Mouse (Mus musculus) midbrain, embryonic 14.5 days (tissue): ENCODE results near the gene Ei24. TPM values are rescaled to one million over a fixed set of nuclear protein-coding genes. Genes with fewer than 3 reads are reported as not detected.

Experiments
- ATAC-seq: fragments of 200-750 bp; cut with Nextera tagmentation; 2 replicates; pipeline ENCODE4 v1.8.0; 2017; ENCODE audit warnings: moderate number of reproducible peaks, moderate library complexity; ENCODE audit not compliant: low FRiP score, low TSS enrichment
- DNase-seq: peaks from one replicate; pipeline ENCODE4 v3.0.0-alpha.2; 2015
- H3K27ac ChIP-seq: fragments of 300-500 bp; sonication (generic); replicated peaks from 2 replicates; pipeline ENCODE4 v1.5.1; 2014; ENCODE audit warnings: mild to moderate bottlenecking, low read depth, low read length, moderate library complexity
- H3K27me3 ChIP-seq: fragments of 300-500 bp; sonication (generic); 2 replicates; pipeline ENCODE4 v1.6.1; 2014; ENCODE audit warnings: low read length, control low read depth, mixed read lengths; ENCODE audit not compliant: control insufficient read depth, insufficient read depth
- H3K36me3 ChIP-seq: fragments of 300-500 bp; sonication (generic); 2 replicates; pipeline ENCODE4 v1.6.1; 2014; ENCODE audit warnings: low read length, control low read depth; ENCODE audit not compliant: control insufficient read depth, insufficient read depth
- H3K4me1 ChIP-seq: fragments of 300-500 bp; sonication (generic); 2 replicates; pipeline ENCODE4 v1.6.1; 2014; ENCODE audit warnings: mild to moderate bottlenecking, antibody characterized with exemption, low read length, control low read depth; ENCODE audit not compliant: control insufficient read depth, insufficient read depth
- H3K4me2 ChIP-seq: fragments of 300-500 bp; sonication (generic); 2 replicates; pipeline ENCODE4 v1.6.1; 2014; ENCODE audit warnings: mild to moderate bottlenecking, low read length, moderate library complexity
- H3K4me3 ChIP-seq: fragments of 300-500 bp; sonication (generic); replicated peaks from 2 replicates; pipeline ENCODE4 v1.5.1; 2014; ENCODE audit warnings: low read depth, low read length
- H3K9ac ChIP-seq: fragments of 300-500 bp; sonication (generic); replicated peaks from 2 replicates; pipeline ENCODE4 v1.6.1; 2014; ENCODE audit warnings: mild to moderate bottlenecking, low read length, moderate library complexity
- H3K9me3 ChIP-seq: fragments of 300-500 bp; sonication (generic); 2 replicates; pipeline ENCODE4 v1.6.1; 2016; ENCODE audit warnings: low read length, control low read depth, mixed read lengths; ENCODE audit not compliant: control insufficient read depth
- WGBS: fragments of 180-500 bp; shearing (Covaris S2); extraction: QIAGEN DNeasy Blood & Tissue Kit; methylation state at CpG from one replicate; pipeline ENCODE4 v1.1.7; 2014; 5-methylcytosine and 5-hydroxymethylcytosine counted together
- polyA plus RNA-seq: library from polyadenylated mRNA; unstranded; fragments of >200 nt; fragmentation: Nextera tagmentation; extraction: Ambion mirVana; gene quantifications from 2 replicates; pipeline ENCODE4 v1.2.1, GENCODE M21; 2014

The Ei24 gene
- polyA plus RNA-seq, 1 experiment from 2014 or later: 80.5 TPM

DNA sequence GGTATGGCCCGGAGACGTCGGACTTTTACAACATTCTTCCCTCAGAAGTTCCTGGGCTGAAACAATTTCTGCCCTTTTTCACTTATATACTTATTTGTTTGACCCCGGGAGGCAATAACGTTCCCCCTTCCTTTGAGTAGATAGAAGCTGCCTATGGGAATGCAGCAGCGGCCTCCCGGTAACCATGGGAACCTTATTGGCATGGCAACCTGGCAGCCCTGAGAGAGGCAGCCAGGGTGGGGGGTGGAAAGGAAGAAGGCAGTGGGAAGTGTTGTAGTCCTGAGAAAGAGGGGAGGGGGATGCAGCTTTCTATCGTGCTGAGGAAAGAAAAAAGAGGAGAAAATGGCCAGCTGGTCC, 24.4 kb upstream of the Ei24 start, which contains the start of gene Fez1:
TSS of gene Fez1 (plus strand) at position 221 of the 357 bp plus-strand sequence.
- H3K9ac ChIP-seq: peak within 1 kb of the TSS; percentile 54
- H3K4me2 ChIP-seq: peak within 1 kb of the TSS; percentile 72
- peaks cover 32% of the 10 kb centered on the region for H3K4me1 ChIP-seq
- under 1% methylated on average over 8 of the region's 8 CpGs for WGBS
- H3K9me3 ChIP-seq: no peaks in the 10 kb centered on the region
- H3K4me3 ChIP-seq: peak within 1 kb of the TSS; percentile 41
- DNase-seq: peak; percentile 97
- H3K27me3 ChIP-seq: no peaks in the 10 kb centered on the region
- H3K27ac ChIP-seq: peak within 1 kb of the TSS; percentile 99
- peak; percentile 97 for ATAC-seq
- no peaks in the 10 kb centered on the region for H3K36me3 ChIP-seq

DNA sequence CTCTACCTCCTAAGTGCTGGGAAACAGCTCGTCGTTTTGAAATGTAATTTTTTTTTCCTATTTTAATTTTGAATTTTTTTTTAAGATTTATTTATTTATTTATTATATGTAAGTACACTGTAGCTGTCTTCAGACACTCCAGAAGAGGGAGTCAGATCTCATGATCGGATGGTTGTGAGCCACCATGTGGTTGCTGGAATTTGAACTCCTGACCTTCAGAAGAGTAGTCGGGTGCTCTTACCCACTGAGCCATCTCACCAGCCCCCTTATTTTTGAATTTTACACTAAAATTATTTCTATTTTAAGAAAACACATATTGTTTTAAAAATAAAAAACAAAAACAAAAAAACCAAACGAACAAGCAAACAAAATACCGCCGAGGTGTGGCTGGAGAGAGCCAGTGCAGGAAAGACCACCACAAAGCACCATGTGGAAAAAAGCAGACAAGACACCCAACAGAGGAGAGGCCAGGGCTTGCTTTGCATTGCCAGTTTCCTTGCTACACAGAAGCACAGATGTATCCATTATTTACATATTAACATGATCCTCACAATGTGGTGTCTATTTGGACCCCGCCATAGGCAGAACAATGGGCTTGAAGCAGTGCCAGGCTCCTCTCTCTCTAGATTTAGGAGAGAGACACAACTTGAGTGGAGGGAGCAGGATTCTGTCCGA, 23.9 kb upstream of the Ei24 start:
- Histone ChIP-seq H3K9ac (peak overlapping the region; percentile 54; the same call in 1 of the 2 replicates), H3K36me3 (no peaks in the 10 kb centered on the region), H3K4me3 (peak overlapping the region; percentile 41), H3K4me1 (peaks cover 29% of the 10 kb centered on the region), H3K27me3 (no peaks in the 10 kb centered on the region), H3K9me3 (no peaks in the 10 kb centered on the region), H3K27ac (peak overlapping the region; percentile 99), H3K4me2 (peak overlapping the region; percentile 72)
- WGBS: 15% methylated on average over 9 of the region's 9 CpGs
- DNase-seq (peak; percentile 79), ATAC-seq (peak; percentile 86)

DNA sequence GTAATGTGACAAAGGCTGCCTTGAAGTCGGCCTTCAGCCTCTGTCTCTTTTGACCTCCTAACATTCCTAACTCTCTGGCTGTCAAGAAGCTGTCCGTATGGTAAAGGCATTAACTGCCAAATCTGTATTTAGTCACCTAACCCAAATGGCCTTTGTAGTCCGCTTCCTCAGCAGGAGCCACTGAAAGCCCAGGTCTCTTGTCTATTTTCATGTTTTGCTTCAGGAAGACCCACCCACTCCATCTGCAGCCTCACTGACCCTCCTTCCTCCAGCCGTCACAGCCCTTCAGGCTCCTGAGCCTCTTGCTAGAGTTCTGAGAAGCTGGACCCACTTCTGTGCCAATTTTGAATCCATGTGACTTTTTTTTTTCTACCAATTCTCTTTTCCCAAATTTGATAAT, 21.7 kb upstream of the Ei24 start:
- Histone ChIP-seq H3K4me1 (peaks cover 21% of the 10 kb centered on the region), H3K4me3 (no peak overlapping the region), H3K27ac (no peak overlapping the region), H3K36me3 (no peaks in the 10 kb centered on the region), H3K27me3 (no peaks in the 10 kb centered on the region), H3K9me3 (no peaks in the 10 kb centered on the region), H3K4me2 (no peak overlapping the region), H3K9ac (no peak overlapping the region)
- ATAC-seq: no peak
- no peak for DNase-seq
- 60% methylated on average over 4 of the region's 4 CpGs for WGBS

DNA sequence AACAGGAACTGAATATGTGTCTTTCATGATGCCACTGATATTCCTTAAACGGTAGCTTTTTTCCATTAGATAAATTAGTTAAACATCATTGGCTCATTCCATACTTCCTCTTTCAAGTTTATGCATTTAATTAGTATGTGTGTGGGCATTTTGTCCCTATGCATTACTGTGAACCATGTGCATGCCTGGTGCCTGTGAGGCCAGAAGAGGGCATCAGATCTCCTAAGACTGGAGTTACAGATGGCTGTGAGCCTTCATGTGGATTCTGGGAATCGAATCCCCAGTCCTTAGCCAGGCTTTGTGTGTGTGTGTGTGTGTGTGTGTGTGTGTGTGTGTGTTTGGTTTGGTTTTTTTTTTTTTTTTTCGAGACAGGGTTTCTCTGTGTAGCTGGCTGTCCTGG, 17.3 kb upstream of the Ei24 start:
- no peaks in the 10 kb centered on the region for H3K4me1 ChIP-seq
- H3K9me3 ChIP-seq: no peaks in the 10 kb centered on the region
- no peak for ATAC-seq
- H3K9ac ChIP-seq: no peak overlapping the region
- WGBS: 81% methylated on average over 3 of the region's 3 CpGs
- H3K4me3 ChIP-seq: no peak overlapping the region
- H3K36me3 ChIP-seq: no peaks in the 10 kb centered on the region
- DNase-seq: no peak
- H3K4me2 ChIP-seq: no peak overlapping the region
- no peaks in the 10 kb centered on the region for H3K27me3 ChIP-seq
- no peak overlapping the region for H3K27ac ChIP-seq

DNA sequence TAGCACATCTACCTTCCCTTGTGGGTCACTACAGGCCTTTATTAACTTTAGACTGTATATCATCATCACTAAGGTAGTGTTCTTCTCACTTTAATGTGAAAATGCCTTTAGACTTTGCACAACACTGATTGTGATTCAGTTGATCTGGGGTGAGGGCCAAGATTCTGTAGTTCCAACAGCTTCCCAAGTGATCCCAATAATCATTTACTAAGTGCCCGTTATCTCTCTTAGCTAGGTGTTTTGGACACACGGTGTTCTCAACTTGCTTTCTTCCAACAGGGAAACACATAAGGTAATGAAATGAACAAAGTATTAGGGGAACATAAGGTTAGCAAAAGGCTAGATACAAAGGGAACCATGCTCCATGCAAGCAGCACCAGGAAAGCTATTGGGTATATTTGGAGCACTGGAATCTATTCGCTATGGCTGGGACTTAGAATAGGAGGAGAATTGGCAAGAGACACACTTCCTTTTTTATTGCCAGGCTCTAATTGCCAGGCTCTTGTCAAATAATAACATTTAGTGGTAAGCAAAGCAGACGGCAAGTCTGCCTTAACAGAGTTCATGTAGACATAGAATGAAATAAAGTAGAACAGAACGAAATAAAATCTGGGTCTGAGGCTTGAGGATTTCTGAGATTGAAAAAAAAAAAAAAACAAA, 11.1 kb upstream of the Ei24 start:
- Histone ChIP-seq H3K4me1 (no peaks in the 10 kb centered on the region), H3K36me3 (no peaks in the 10 kb centered on the region), H3K4me2 (no peak overlapping the region), H3K9ac (no peak overlapping the region), H3K4me3 (no peak overlapping the region), H3K9me3 (no peaks in the 10 kb centered on the region), H3K27me3 (no peaks in the 10 kb centered on the region), H3K27ac (no peak overlapping the region)
- WGBS: 90% methylated on average over 5 of the region's 5 CpGs
- no peak for DNase-seq
- no peak for ATAC-seq

DNA sequence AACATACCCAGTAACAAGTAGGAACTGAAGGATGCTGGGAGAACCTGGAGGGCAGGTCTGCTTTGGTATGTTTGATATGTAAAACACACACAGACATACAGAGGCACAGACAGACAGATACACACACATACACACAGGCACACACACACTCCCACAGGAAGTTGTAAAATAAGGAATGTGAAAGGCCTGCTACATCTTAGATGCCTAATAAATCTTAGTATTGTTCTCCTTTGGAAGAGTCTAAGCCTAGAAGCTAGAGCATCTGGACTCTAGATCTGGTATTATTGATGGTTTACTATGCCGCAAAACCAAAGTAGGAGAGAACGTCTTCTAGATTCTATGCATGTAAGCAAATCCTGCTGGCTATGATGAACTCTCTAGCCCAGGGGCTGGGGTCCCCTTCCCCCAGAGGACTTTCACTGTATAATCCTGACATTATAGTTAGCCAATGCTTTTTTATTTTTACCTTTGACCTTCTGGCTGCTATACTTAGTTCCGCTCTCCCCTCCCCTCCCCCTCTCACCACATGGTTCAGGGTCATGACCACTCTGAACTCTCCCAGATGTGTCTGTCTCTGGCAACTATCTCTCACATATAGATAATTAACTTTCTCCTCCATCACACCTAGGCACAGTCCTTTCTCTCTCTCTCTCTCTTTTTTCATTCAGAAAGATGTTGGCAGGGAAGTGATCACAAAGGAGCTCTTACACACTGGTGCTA, 8.2 kb upstream of the Ei24 start:
- DNase-seq (no peak), ATAC-seq (no peak)
- Histone ChIP-seq H3K4me2 (no peak overlapping the region), H3K4me1 (no peaks in the 10 kb centered on the region), H3K9me3 (no peaks in the 10 kb centered on the region), H3K27me3 (no peaks in the 10 kb centered on the region), H3K36me3 (no peaks in the 10 kb centered on the region), H3K9ac (no peak overlapping the region), H3K27ac (no peak overlapping the region), H3K4me3 (no peak overlapping the region)
- WGBS: 94% methylated on average over 3 of the region's 3 CpGs

DNA sequence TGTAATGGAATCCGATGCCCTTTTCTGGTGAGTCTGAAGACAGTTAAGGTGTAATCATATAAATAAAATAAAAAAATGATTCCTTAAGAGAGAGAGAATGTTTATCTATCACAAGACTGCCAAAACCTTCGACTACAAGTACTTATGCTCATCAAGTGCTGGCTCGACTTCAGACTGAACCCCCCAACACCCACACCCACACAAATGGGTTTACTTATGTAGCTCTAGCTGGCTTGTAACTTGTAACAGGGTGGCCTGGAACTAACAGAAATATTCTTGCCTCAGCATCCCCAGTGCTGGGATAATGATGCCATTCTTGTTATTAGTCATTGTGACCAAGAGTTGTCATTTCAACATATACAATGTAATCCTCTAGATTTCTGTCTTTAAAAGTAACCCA, 6.7 kb upstream of the Ei24 start:
- Histone ChIP-seq H3K9ac (no peak overlapping the region), H3K27me3 (no peaks in the 10 kb centered on the region), H3K4me2 (no peak overlapping the region), H3K9me3 (no peaks in the 10 kb centered on the region), H3K4me1 (no peaks in the 10 kb centered on the region), H3K4me3 (no peak overlapping the region), H3K27ac (no peak overlapping the region), H3K36me3 (no peaks in the 10 kb centered on the region)
- DNase-seq: no peak
- 88% methylated on average over 3 of the region's 3 CpGs for WGBS
- no peak for ATAC-seq

DNA sequence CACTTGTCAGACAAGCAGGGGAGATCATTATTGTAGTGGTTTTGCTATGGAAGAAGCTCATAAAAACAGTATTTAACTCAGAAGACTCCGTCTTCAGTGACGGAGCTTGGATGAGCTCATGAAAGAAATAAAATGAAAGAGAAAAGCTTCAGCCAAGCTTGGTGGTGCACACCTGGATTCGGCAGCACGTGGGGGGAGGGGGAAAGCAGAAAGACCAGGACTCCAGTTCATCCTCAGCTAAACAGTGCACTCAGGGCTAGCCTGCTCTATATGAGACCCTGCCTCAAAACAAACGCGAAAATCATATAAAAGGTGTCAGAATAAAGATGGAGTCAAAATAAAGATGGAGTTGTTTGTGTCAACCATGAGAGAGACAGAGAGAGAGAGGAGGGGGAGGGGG, 6.2 kb upstream of the Ei24 start:
- 78% methylated on average over 6 of the region's 6 CpGs for WGBS
- no peak overlapping the region for H3K27ac ChIP-seq
- H3K9me3 ChIP-seq: no peaks in the 10 kb centered on the region
- H3K4me1 ChIP-seq: no peaks in the 10 kb centered on the region
- ATAC-seq: no peak
- no peak overlapping the region for H3K4me2 ChIP-seq
- H3K27me3 ChIP-seq: no peaks in the 10 kb centered on the region
- no peak for DNase-seq
- H3K36me3 ChIP-seq: no peaks in the 10 kb centered on the region
- no peak overlapping the region for H3K9ac ChIP-seq
- no peak overlapping the region for H3K4me3 ChIP-seq
